Mouse (Mus musculus) MEL (cell line): ENCODE measurements around the gene Jmy.

Source experiments
- BHLHE40 ChIP-seq: IDR thresholded peaks from 2 replicates; pipeline ENCODE4 v1.6.1; 2012; ENCODE audit warnings: low read depth, mild to moderate bottlenecking, inconsistent platforms, low read length, improper control_type of control experiment, borderline replicate concordance
- CHD1 ChIP-seq: IDR thresholded peaks from 2 replicates; pipeline ENCODE4 v1.6.1; 2012; ENCODE audit warnings: low read depth, mild to moderate bottlenecking, inconsistent platforms, low read length, improper control_type of control experiment
- CHD2 ChIP-seq: IDR thresholded peaks from 2 replicates; pipeline ENCODE4 v1.6.1; 2011; ENCODE audit warnings: low read length, improper control_type of control experiment
- CTCF ChIP-seq, 3 experiments: IDR thresholded peaks in 2 of 3; conservative IDR thresholded peaks in 1 of 3; 2 replicates each; pipeline ENCODE4 v1.5.1; 2011 to 2012; ENCODE audit warnings: low read length in 3 of 3, low read depth in 2 of 3, mild to moderate bottlenecking in 2 of 3, improper control_type of control experiment in 1 of 3, inconsistent platforms in 1 of 3, mixed read lengths in 1 of 3, moderate library complexity in 1 of 3; ENCODE audit not compliant: control insufficient read depth in 1 of 3, insufficient read depth in 1 of 3, poor library complexity in 1 of 3, severe bottlenecking in 1 of 3
- EP300 ChIP-seq, 2 experiments: IDR thresholded peaks; 2 replicates each; pipeline ENCODE4 v1.6.1; 2011; ENCODE audit warnings: improper control_type of control experiment in 2 of 2, low read length in 2 of 2, low read depth in 1 of 2, mild to moderate bottlenecking in 1 of 2
- GABPA ChIP-seq: IDR thresholded peaks from 2 replicates; pipeline ENCODE4 v1.6.1; 2012; ENCODE audit warnings: low read depth, mild to moderate bottlenecking, inconsistent platforms, low read length, improper control_type of control experiment, moderate library complexity
- GATA1 ChIP-seq: IDR thresholded peaks from 2 replicates; pipeline ENCODE4 v1.6.1; 2011; ENCODE audit warnings: low read depth, low read length, improper control_type of control experiment
- HCFC1 ChIP-seq: IDR thresholded peaks from 2 replicates; pipeline ENCODE4 v1.6.1; 2012; ENCODE audit warnings: low read depth, mild to moderate bottlenecking, inconsistent platforms, low read length, improper control_type of control experiment, moderate library complexity
- MAZ ChIP-seq: IDR thresholded peaks from 2 replicates; pipeline ENCODE4 v1.6.1; 2012; ENCODE audit warnings: low read depth, mild to moderate bottlenecking, inconsistent platforms, low read length, improper control_type of control experiment
- MEF2A ChIP-seq: IDR thresholded peaks from 2 replicates; pipeline ENCODE4 v1.6.1; 2014; ENCODE audit warnings: low read depth, mild to moderate bottlenecking, inconsistent platforms, low read length, improper control_type of control experiment; ENCODE audit not compliant: poor library complexity, insufficient replicate concordance, severe bottlenecking; ENCODE audit errors: extremely low read depth
- POLR2A ChIP-seq, 2 experiments: IDR thresholded peaks; 2 replicates each; pipeline ENCODE4 v1.6.1; 2011 to 2012; ENCODE audit warnings: low read length in 2 of 2, mild to moderate bottlenecking in 2 of 2, control low read depth in 1 of 2, improper control_type of control experiment in 1 of 2, low read depth in 1 of 2, moderate library complexity in 1 of 2; ENCODE audit not compliant: control insufficient read depth in 1 of 2, insufficient read depth in 1 of 2, poor library complexity in 1 of 2
- POLR2AphosphoS2 ChIP-seq: IDR thresholded peaks from 2 replicates; pipeline ENCODE4 v1.6.1; 2011; ENCODE audit warnings: low read length, improper control_type of control experiment
- RAD21 ChIP-seq: IDR thresholded peaks from 2 replicates; pipeline ENCODE4 v1.6.1; 2011; ENCODE audit warnings: mild to moderate bottlenecking, low read depth, low read length, improper control_type of control experiment
- USF1 ChIP-seq: IDR thresholded peaks from 2 replicates; pipeline ENCODE4 v1.6.1; 2014; ENCODE audit warnings: low read depth, mild to moderate bottlenecking, inconsistent platforms, low read length, improper control_type of control experiment, moderate library complexity

DNA sequence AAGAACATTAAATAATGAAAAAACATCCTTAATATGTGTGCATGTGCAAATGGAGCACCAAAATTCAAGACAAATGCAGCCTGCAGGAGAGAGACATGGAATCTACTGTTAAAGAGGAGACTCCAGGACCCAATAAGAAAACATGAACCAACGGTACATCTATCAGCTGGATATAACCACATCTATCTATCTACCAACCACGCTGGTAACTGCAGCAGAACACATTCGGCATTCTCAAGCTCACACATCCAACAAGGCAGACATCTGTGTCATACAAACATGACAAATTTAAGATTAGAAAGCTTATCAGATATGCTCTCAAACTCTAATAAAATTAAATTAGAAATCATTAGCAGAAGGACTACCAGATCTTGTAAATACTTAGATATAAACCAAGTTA is 21.3 kb downstream of the Jmy start:
- TF ChIP-seq HCFC1 (no peak), EP300 (IDR thresholded peaks at IDR 0.05; ENCODE audit: low read depth in 1 of 2, low read length in 2 of 2) (no peak), CTCF (IDR thresholded peaks at IDR 0.05 in 2 of 3, conservative IDR thresholded peaks at IDR 0.05 in 1 of 3; ENCODE audit: control insufficient read depth in 1 of 3, insufficient read depth in 1 of 3, low read depth in 2 of 3, low read length in 3 of 3, poor library complexity in 1 of 3, severe bottlenecking in 1 of 3) (no peak), MAZ (no peak), POLR2AphosphoS2 (no peak), USF1 (no peak), GABPA (no peak), BHLHE40 (no peak), MEF2A (no peak), CHD1 (no peak), POLR2A (IDR thresholded peaks at IDR 0.05; ENCODE audit: control insufficient read depth in 1 of 2, insufficient read depth in 1 of 2, low read depth in 1 of 2, low read length in 2 of 2, poor library complexity in 1 of 2) (no peak), CHD2 (no peak), RAD21 (no peak), GATA1 (peak; percentile 41)
